Mouse (Mus musculus) spleen, adult 2 months (tissue): ENCODE measurements at regions not wholly inside any gene's neighbourhood (a gene's known extent, or its start where the extent isn't known, plus 50 kb on each side); places are given as distances from the start of the nearest gene placed in this dataset.

ENCODE experiments used
- DNase-seq, 2 experiments: peaks; one replicate each; pipeline versions ENCODE4 v3.0.0 to v3.0.0-alpha.2; 2012 to 2021; ENCODE audit warnings: low spot score in 2 of 2, low read depth in 1 of 2
- H3K27ac ChIP-seq: fragments of 200-500 bp; 2 replicates; pipeline ENCODE4 v1.5.1; 2012; ENCODE audit warnings: low read length, inconsistent platforms; ENCODE audit not compliant: insufficient read depth
- H3K27me3 ChIP-seq: fragments of 200-500 bp; 2 replicates; pipeline ENCODE4 v1.6.1; 2012; ENCODE audit warnings: mild to moderate bottlenecking, moderate library complexity, low read length, inconsistent platforms; ENCODE audit not compliant: control insufficient read depth, insufficient read depth
- H3K36me3 ChIP-seq: fragments of 200-500 bp; 2 replicates; pipeline ENCODE4 v1.6.1; 2012; ENCODE audit warnings: mild to moderate bottlenecking, low read length, inconsistent platforms; ENCODE audit not compliant: control insufficient read depth, insufficient read depth
- H3K4me1 ChIP-seq: fragments of 200-500 bp; 2 replicates; pipeline ENCODE4 v1.6.1; 2011; ENCODE audit warnings: inconsistent platforms; ENCODE audit not compliant: control insufficient read depth, insufficient read depth, insufficient read length
- H3K4me3 ChIP-seq: fragments of 200-500 bp; 2 replicates; pipeline ENCODE4 v1.5.1; 2011; ENCODE audit warnings: mild to moderate bottlenecking, inconsistent platforms; ENCODE audit not compliant: insufficient read depth, insufficient read length; ENCODE audit errors: extremely low read depth
- CTCF ChIP-seq: fragments of 200-500 bp; IDR thresholded peaks from 2 replicates; pipeline ENCODE4 v1.5.1; 2011; ENCODE audit warnings: mild to moderate bottlenecking, inconsistent platforms; ENCODE audit not compliant: insufficient read depth, insufficient read length, insufficient replicate concordance; ENCODE audit errors: extremely low read depth
- POLR2A ChIP-seq: fragments of 200-500 bp; IDR thresholded peaks from 2 replicates; pipeline ENCODE4 v1.6.1; 2011; ENCODE audit warnings: low read depth, low read length, inconsistent platforms
- WGBS: fragments of 180-500 bp; shearing (Covaris S2); methylation state at CpG from one replicate; pipeline ENCODE4 v1.1.7; 2018; 5-methylcytosine and 5-hydroxymethylcytosine counted together

GRCm38 (mm10) chr8:115813426-115813825 lies 105.8 kb upstream of the Maf start:
- Histone ChIP-seq H3K27me3 (no peaks in the 10 kb centered on the region), H3K4me3 (no peak overlapping the region), H3K4me1 (no peaks in the 10 kb centered on the region), H3K27ac (no peak overlapping the region), H3K36me3 (no peaks in the 10 kb centered on the region)
- TF ChIP-seq CTCF (no peak), POLR2A (no peak)
- no peak for DNase-seq
- 77% methylated on average over 4 of the region's 4 CpGs for WGBS

GRCm38 (mm10) chr8:115806579-115806978 lies 99.0 kb upstream of the Maf start:
- H3K27ac ChIP-seq: no peak overlapping the region
- 88% methylated on average over 9 of the region's 9 CpGs for WGBS
- no peak for DNase-seq
- no peak for TF ChIP-seq CTCF
- TF ChIP-seq POLR2A: no peak
- no peaks in the 10 kb centered on the region for H3K4me1 ChIP-seq
- H3K36me3 ChIP-seq: no peaks in the 10 kb centered on the region
- no peak overlapping the region for H3K4me3 ChIP-seq
- no peaks in the 10 kb centered on the region for H3K27me3 ChIP-seq

- no peak for DNase-seq
- no peak overlapping the region for H3K27ac ChIP-seq
- no peaks in the 10 kb centered on the region for H3K4me1 ChIP-seq
- no peaks in the 10 kb centered on the region for H3K36me3 ChIP-seq
- TF ChIP-seq POLR2A (no peak), CTCF (no peak)
- no peaks in the 10 kb centered on the region for H3K27me3 ChIP-seq
- WGBS: 85% methylated on average over 6 of the region's 6 CpGs
- H3K4me3 ChIP-seq: no peak overlapping the region
These were observed 98.5 kb upstream of the Maf start for GRCm38 (mm10) chr8:115806139-115806538.

GRCm38 (mm10) chr8:115793587-115793986 lies 86.0 kb upstream of the Maf start:
- Histone ChIP-seq H3K36me3 (no peaks in the 10 kb centered on the region), H3K4me3 (no peak overlapping the region), H3K4me1 (no peaks in the 10 kb centered on the region), H3K27me3 (no peaks in the 10 kb centered on the region), H3K27ac (no peak overlapping the region)
- TF ChIP-seq CTCF: no peak
- TF ChIP-seq POLR2A: no peak
- DNase-seq: no peak
- 25% methylated on average over 1 of the region's 1 CpGs for WGBS

GRCm38 (mm10) chr8:115788421-115788820 lies 80.8 kb upstream of the Maf start:
- no peaks in the 10 kb centered on the region for H3K4me1 ChIP-seq
- H3K36me3 ChIP-seq: no peaks in the 10 kb centered on the region
- no peak for DNase-seq
- TF ChIP-seq POLR2A (no peak), CTCF (no peak)
- no peak overlapping the region for H3K27ac ChIP-seq
- WGBS: 83% methylated on average over 6 of the region's 6 CpGs
- no peaks in the 10 kb centered on the region for H3K27me3 ChIP-seq
- H3K4me3 ChIP-seq: no peak overlapping the region

GRCm38 (mm10) chr8:115786185-115786584 lies 78.6 kb upstream of the Maf start:
- 92% methylated on average over 4 of the region's 4 CpGs for WGBS
- TF ChIP-seq POLR2A (no peak), CTCF (no peak)
- no peaks in the 10 kb centered on the region for H3K4me1 ChIP-seq
- no peaks in the 10 kb centered on the region for H3K36me3 ChIP-seq
- H3K4me3 ChIP-seq: no peak overlapping the region
- no peaks in the 10 kb centered on the region for H3K27me3 ChIP-seq
- H3K27ac ChIP-seq: no peak overlapping the region
- DNase-seq: no peak

GRCm38 (mm10) chr8:115785769-115786168 lies 78.2 kb upstream of the Maf start:
- Histone ChIP-seq H3K4me1 (no peaks in the 10 kb centered on the region), H3K27ac (no peak overlapping the region), H3K27me3 (no peaks in the 10 kb centered on the region), H3K4me3 (no peak overlapping the region), H3K36me3 (no peaks in the 10 kb centered on the region)
- no peak for DNase-seq
- 93% methylated on average over 3 of the region's 3 CpGs for WGBS
- no peak for TF ChIP-seq POLR2A
- no peak for TF ChIP-seq CTCF
